Mouse (Mus musculus) cortical plate, adult 2 months (tissue): ENCODE measurements around the gene Klhl40.

Source experiments
- CTCF ChIP-seq: fragments of 200-500 bp; IDR thresholded peaks from 2 replicates; pipeline ENCODE4 v1.5.1; 2011; ENCODE audit warnings: mild to moderate bottlenecking, control low read depth, low read length; ENCODE audit not compliant: insufficient read depth; ENCODE audit errors: extremely low read depth
- POLR2A ChIP-seq: fragments of 200-500 bp; IDR thresholded peaks from 2 replicates; pipeline ENCODE4 v1.6.1; 2011; ENCODE audit warnings: mild to moderate bottlenecking, low read length, control low read depth; ENCODE audit not compliant: insufficient read depth; ENCODE audit errors: extremely low read depth

- TF ChIP-seq POLR2A = no peak
- TF ChIP-seq CTCF = no peak
These were observed 25.3 kb downstream of the Klhl40 start for GRCm38 (mm10) chr9:121802747-121803146.
